Mouse (Mus musculus) bone marrow, adult 2 months (tissue): ENCODE results near the gene Zfp512b.

Experiments used
- CTCF ChIP-seq: fragments of 200-500 bp; IDR thresholded peaks from 2 replicates; pipeline ENCODE4 v1.5.1; 2011; ENCODE audit warnings: low read length, control low read depth; ENCODE audit not compliant: control insufficient read depth, insufficient read depth
- POLR2A ChIP-seq: fragments of 200-500 bp; IDR thresholded peaks from 2 replicates; pipeline ENCODE4 v1.6.1; 2011; ENCODE audit warnings: low read depth, mild to moderate bottlenecking, control low read depth, low read length, borderline replicate concordance; ENCODE audit not compliant: control insufficient read depth

DNA sequence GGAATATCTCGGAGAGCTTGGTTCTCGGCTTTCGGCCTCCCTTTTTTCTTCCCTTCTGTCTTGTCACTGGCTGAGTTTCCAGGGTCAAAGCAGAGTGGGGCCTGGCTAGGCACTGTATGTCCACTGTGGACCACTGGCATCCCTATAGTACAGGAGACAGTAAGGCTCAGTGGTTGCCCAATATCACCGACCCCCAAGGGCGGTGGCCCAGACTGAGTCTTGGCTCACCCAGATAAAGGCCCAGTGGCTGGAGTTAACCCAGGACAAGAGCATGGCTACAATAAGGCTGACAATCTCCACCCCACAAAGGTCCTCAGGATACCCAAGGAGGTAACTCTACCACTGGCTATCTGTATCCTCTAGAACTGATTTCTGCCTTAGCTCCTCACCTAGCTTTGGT is 2.1 kb downstream of the Zfp512b start:
- TF ChIP-seq POLR2A (no peak), CTCF (no peak)
